Comparison of ENCODE assay signal across 22 mouse cellular contexts in the genomic region with DNA sequence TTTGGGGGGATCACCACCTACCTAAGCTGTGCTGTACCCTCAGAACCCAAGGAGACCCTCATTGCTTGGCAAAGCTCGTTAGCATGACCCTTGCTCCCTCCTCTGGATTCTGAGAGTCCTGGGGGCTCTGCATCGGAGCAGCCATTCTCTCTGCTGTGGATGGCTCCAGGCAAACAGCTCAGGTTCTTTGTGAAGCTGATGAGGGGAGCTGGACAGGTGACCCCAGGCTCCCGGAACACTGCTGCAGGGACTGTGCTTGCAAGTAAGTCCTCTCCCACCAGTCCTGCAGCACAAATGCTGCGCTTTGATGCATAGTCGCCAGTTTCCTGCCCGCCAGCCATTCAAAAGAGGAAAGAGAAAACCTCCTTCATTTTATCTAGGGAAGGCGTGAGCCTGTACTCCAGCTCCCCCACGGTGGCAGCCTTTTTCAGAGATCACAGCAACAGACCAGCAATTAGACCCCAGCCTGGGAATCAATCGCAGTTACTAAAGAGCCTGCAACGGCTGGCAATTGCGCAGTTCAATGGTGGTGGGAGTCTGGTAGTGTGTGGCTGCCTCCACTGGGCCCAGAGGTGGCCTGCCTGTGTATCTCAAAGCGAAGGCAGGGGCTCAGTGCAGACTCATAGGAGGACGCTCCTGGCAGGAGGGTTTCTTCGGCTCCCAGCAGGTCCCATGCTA.
DNase-seq lines count a peak whose midpoint lies in the region; ATAC-seq and TF ChIP-seq lines count a peak whose summit lies in the region.
"Had no signal": no experiment of that assay in that cellular context is flagged by ENCODE, and none has a peak within 500 bp of the region (broad histone marks: within the 10 kb centered on the region; RNA-seq: fewer than 3 reads in every experiment).

No protein-coding gene starts in this region.

- H3K27ac ChIP-seq in midbrain, embryonic 10.5 days (replicated peaks): peak overlapping the region; percentile 49; the same call in 1 of the 2 replicates
- no peak overlapping the region for H3K27ac ChIP-seq in midbrain, embryonic 11.5 days (ENCODE audit: low read depth, low read length)
- no peak overlapping the region for H3K27ac ChIP-seq in forebrain, embryonic 13.5 days
- no peak overlapping the region for H3K27ac ChIP-seq in forebrain, postnatal 0 days (ENCODE audit: low read depth, low read length)
- H3K27ac ChIP-seq: embryonic facial prominence, embryonic 12.5 days; heart, embryonic 10.5 days; hindbrain, embryonic 12.5 days; intestine, embryonic 15.5 days had no signal

- no peak overlapping the region for H3K4me2 ChIP-seq in midbrain, embryonic 11.5 days
- 0 out of 2 replicates have a peak overlapping the region, but pooled peaks have one; percentile 2 for H3K4me2 ChIP-seq in forebrain, embryonic 13.5 days
- no peak overlapping the region for H3K4me2 ChIP-seq in forebrain, postnatal 0 days (ENCODE audit: low read depth)
- H3K4me2 ChIP-seq: embryonic facial prominence, embryonic 12.5 days; hindbrain, embryonic 12.5 days; intestine, embryonic 15.5 days had no signal

- no peak for DNase-seq in midbrain, embryonic 10.5 days (ENCODE audit: low spot score)
- DNase-seq in midbrain, embryonic 11.5 days (ENCODE audit: low spot score, missing footprints): no peak
- DNase-seq in forebrain, postnatal 0 days: peak; percentile 23
- DNase-seq in heart, adult 11 months: no peak
- no peak for DNase-seq in adrenal gland, postnatal 10 days
- DNase-seq in adrenal gland, postnatal 14 days: no peak
- DNase-seq: adrenal gland, postnatal 36 days; cerebellum, adult 11 months; cerebellum, adult 8-10 months; cerebellum, postnatal 14 days; gastrocnemius, postnatal 36 days; heart, adult 18-20 months; heart, postnatal 10 days; heart, postnatal 4 days had no signal

- no peak overlapping the region for H3K4me3 ChIP-seq in midbrain, embryonic 10.5 days
- H3K4me3 ChIP-seq in midbrain, embryonic 11.5 days (ENCODE audit: low read depth, low read length): no peak overlapping the region
- H3K4me3 ChIP-seq in forebrain, embryonic 13.5 days: no peak overlapping the region
- H3K4me3 ChIP-seq in forebrain, postnatal 0 days (ENCODE audit: low read depth, low read length): no peak overlapping the region
- H3K4me3 ChIP-seq: embryonic facial prominence, embryonic 12.5 days; heart, embryonic 10.5 days; hindbrain, embryonic 12.5 days; intestine, embryonic 15.5 days had no signal

- no peak for ATAC-seq in midbrain, embryonic 11.5 days (ENCODE audit: low FRiP score)
- ATAC-seq in forebrain, embryonic 13.5 days: peak; percentile 57; the same call in 1 of the 2 replicates
- peak; percentile 43; the same call in 1 of the 2 replicates for ATAC-seq in forebrain, postnatal 0 days
- ATAC-seq: activated CD4-positive, CD25-positive, alpha-beta regulatory T cell, adult 4 months; intestine, embryonic 15.5 days; Patski had no signal

- no peak overlapping the region for H3K9ac ChIP-seq in midbrain, embryonic 11.5 days (ENCODE audit: low read length)
- H3K9ac ChIP-seq in forebrain, embryonic 13.5 days: no peak overlapping the region
- H3K9ac ChIP-seq in forebrain, postnatal 0 days: no peak overlapping the region
- H3K9ac ChIP-seq: embryonic facial prominence, embryonic 12.5 days; hindbrain, embryonic 12.5 days; intestine, embryonic 15.5 days had no signal

- peaks cover 8% of the 10 kb centered on the region for H3K4me1 ChIP-seq in midbrain, embryonic 10.5 days
- H3K4me1 ChIP-seq in midbrain, embryonic 11.5 days (ENCODE audit: control insufficient read depth, insufficient read depth, low read length): no peaks in the 10 kb centered on the region; the same call in 1 of the 2 replicates
- peaks cover 26% of the 10 kb centered on the region for H3K4me1 ChIP-seq in forebrain, embryonic 13.5 days
- H3K4me1 ChIP-seq in forebrain, postnatal 0 days (ENCODE audit: insufficient read depth): no peaks in the 10 kb centered on the region
- H3K4me1 ChIP-seq: embryonic facial prominence, embryonic 12.5 days; heart, embryonic 10.5 days; hindbrain, embryonic 12.5 days; intestine, embryonic 15.5 days had no signal

- H3K9me3 ChIP-seq in midbrain, embryonic 10.5 days (replicated peaks): no peaks in the 10 kb centered on the region
- no peaks in the 10 kb centered on the region for H3K9me3 ChIP-seq in midbrain, embryonic 11.5 days (ENCODE audit: control insufficient read depth, low read length)
- H3K9me3 ChIP-seq in forebrain, embryonic 13.5 days (replicated peaks): no peaks in the 10 kb centered on the region
- 0 out of 2 replicates have a peak, but pooled peaks cover 4% of the 10 kb centered on the region for H3K9me3 ChIP-seq in forebrain, postnatal 0 days (ENCODE audit: low read length)
- H3K9me3 ChIP-seq: embryonic facial prominence, embryonic 12.5 days; heart, embryonic 10.5 days; hindbrain, embryonic 12.5 days; intestine, embryonic 15.5 days had no signal

- no peak for TF ChIP-seq CTCF in forebrain, postnatal 0 days (IDR thresholded peaks at IDR 0.05; ENCODE audit: low read depth)

- 43% methylated on average over 14 of the region's 14 CpGs for WGBS in midbrain, embryonic 10.5 days
- 38% methylated on average over 14 of the region's 14 CpGs for WGBS in midbrain, embryonic 11.5 days
- 20% methylated on average over 14 of the region's 14 CpGs for WGBS in forebrain, embryonic 13.5 days
- WGBS in forebrain, postnatal 0 days: 21% methylated on average over 14 of the region's 14 CpGs

- H3K27me3 ChIP-seq in midbrain, embryonic 10.5 days (ENCODE audit: low read depth, poor library complexity, severe bottlenecking): no peaks in the 10 kb centered on the region
- no peaks in the 10 kb centered on the region for H3K27me3 ChIP-seq in midbrain, embryonic 11.5 days (ENCODE audit: control insufficient read depth, insufficient read depth, low read length)
- H3K27me3 ChIP-seq in forebrain, embryonic 13.5 days: peaks cover 7% of the 10 kb centered on the region
- H3K27me3 ChIP-seq in forebrain, postnatal 0 days (ENCODE audit: insufficient read depth, low read length): no peaks in the 10 kb centered on the region
- H3K27me3 ChIP-seq: CH12.LX; embryonic facial prominence, embryonic 12.5 days; intestine, embryonic 15.5 days; Patski had no signal

- H3K36me3 ChIP-seq in midbrain, embryonic 10.5 days: no peaks in the 10 kb centered on the region
- no peaks in the 10 kb centered on the region for H3K36me3 ChIP-seq in midbrain, embryonic 11.5 days (ENCODE audit: control insufficient read depth, insufficient read depth, low read length)
- H3K36me3 ChIP-seq in forebrain, embryonic 13.5 days (ENCODE audit: poor library complexity, severe bottlenecking): no peaks in the 10 kb centered on the region
- no peaks in the 10 kb centered on the region for H3K36me3 ChIP-seq in forebrain, postnatal 0 days (ENCODE audit: insufficient read depth)
- H3K36me3 ChIP-seq: embryonic facial prominence, embryonic 12.5 days; heart, embryonic 10.5 days; hindbrain, embryonic 12.5 days; intestine, embryonic 15.5 days had no signal
